Mouse (Mus musculus): ENCODE measurements around the gene Pars2. TPM values are rescaled to one million over a fixed set of nuclear protein-coding genes. Genes with fewer than 3 reads are reported as not detected.

The Pars2 gene
- total RNA-seq (2014; rRNA removed) (13.2 and 13.6 TPM in 2 replicates), polyA plus RNA-seq (2015; fragmentation: Nextera tagmentation; extraction: Ambion mirVana) (9.2 and 9.9 TPM in 2 replicates)

- WGBS = 3% methylated on average over 40 of the region's 40 CpGs
- TF ChIP-seq CTCF (IDR thresholded peaks at IDR 0.05; ENCODE audit: low read depth) = no peak; the same call in 1 of the 2 replicates
- peak; percentile 99 for DNase-seq
- peak; percentile 99 for ATAC-seq
- peaks cover 7% of the 10 kb centered on the region for H3K4me1 ChIP-seq (ENCODE audit: insufficient read depth)
- H3K27ac ChIP-seq (ENCODE audit: low read depth, low read length) = no peak within 1 kb of the TSS
- no peaks in the 10 kb centered on the region for H3K27me3 ChIP-seq (ENCODE audit: insufficient read depth, low read length)
- H3K9me3 ChIP-seq (ENCODE audit: low read length) = no peaks in the 10 kb centered on the region
- H3K4me3 ChIP-seq (ENCODE audit: low read depth, low read length) = peak within 1 kb of the TSS; percentile 62
- H3K9ac ChIP-seq = peak within 1 kb of the TSS; percentile 72
- peak within 1 kb of the TSS; percentile 93 for H3K4me2 ChIP-seq (ENCODE audit: low read depth)
- peaks cover 21% of the 10 kb centered on the region for H3K36me3 ChIP-seq (ENCODE audit: insufficient read depth)
Observed at GRCm38 (mm10) chr4:106650833-106651527, at the start of gene Pars2. TSS of gene Pars2 (plus strand) at chr4:106651069.

DNA sequence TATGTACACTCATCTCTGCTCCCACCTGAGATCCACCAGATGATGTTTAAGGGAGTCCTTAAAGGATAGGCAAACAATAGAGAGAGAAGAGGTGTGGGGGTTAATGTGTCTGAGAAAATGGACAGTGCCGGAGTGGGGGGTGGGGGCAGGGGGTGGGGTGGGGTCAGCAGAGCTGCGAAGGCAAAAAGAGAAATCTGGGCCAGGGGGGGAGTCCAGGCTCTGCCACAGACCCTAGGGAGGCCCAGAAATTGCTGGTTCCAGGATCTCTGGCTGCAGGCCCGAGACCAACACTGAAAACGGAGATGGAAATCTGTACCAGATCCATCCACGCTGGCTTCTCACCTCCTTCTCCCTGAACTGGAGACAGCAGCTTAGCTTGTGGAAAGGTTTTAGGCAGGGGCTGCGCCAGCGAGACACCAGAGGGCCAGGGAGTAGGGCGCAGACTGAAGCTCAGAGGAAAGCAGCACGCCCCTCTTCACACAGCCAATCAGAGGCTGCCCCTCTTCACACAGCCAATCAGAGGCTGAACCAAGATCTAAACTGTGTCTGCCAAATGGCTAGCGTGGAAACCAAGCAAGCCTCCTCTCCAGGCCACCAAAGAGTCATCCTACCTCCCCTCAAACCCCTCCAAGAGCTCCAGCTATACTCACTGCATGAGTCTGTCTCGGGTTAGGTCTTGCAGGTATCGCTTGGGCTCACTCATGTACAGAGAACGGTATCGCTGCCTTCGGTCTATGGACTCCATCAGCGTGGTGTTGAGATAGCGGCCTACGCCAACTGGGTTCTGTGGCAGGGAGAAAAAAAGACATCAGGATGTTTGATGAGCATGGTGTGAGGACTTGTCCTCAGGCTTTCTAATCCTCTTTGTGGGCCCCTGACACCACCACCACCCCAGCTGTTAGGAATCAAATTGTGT lies 44.0 kb upstream of the Pars2 start:
- 0 out of 2 replicates have a peak, but pooled peaks have one; percentile 12 for TF ChIP-seq CTCF (IDR thresholded peaks at IDR 0.05; ENCODE audit: low read depth)
- no peaks in the 10 kb centered on the region for H3K36me3 ChIP-seq (ENCODE audit: insufficient read depth)
- no peaks in the 10 kb centered on the region for H3K27me3 ChIP-seq (ENCODE audit: insufficient read depth, low read length)
- H3K9me3 ChIP-seq (ENCODE audit: low read length) = no peaks in the 10 kb centered on the region
- H3K4me2 ChIP-seq (ENCODE audit: low read depth) = peak overlapping the region; percentile 26
- H3K27ac ChIP-seq (ENCODE audit: low read depth, low read length) = no peak overlapping the region
- no peak overlapping the region for H3K9ac ChIP-seq
- ATAC-seq (peak; percentile 97), DNase-seq (peak; percentile 62)
- H3K4me1 ChIP-seq (ENCODE audit: insufficient read depth) = no peaks in the 10 kb centered on the region
- 43% methylated on average over 18 of the region's 18 CpGs for WGBS
- H3K4me3 ChIP-seq (ENCODE audit: low read depth, low read length) = no peak overlapping the region

DNA sequence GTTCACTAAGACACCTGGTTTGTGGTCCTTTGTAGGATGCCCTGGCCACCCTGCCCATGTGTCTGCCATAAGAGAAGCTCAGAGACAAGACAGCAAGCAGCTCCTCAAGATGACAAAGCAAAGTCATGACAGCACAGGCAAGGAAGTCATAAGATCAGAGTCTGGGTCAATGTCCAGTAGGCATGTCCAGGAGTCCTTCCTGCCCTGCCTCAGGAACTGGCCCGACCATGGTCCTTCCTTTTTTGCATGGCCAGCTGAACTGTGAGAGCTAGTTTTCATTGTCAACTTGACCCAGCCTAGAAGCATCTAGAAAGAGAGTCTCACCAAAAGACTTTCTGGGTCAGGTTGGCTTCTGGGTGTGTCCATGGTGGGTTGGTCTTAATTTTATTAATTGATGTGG lies 43.0 kb upstream of the Pars2 start:
- H3K4me1 ChIP-seq (ENCODE audit: insufficient read depth) = no peaks in the 10 kb centered on the region
- no peaks in the 10 kb centered on the region for H3K9me3 ChIP-seq (ENCODE audit: low read length)
- no peak overlapping the region for H3K4me3 ChIP-seq (ENCODE audit: low read depth, low read length)
- no peaks in the 10 kb centered on the region for H3K27me3 ChIP-seq (ENCODE audit: insufficient read depth, low read length)
- H3K36me3 ChIP-seq (ENCODE audit: insufficient read depth) = no peaks in the 10 kb centered on the region
- DNase-seq (no peak), ATAC-seq (no peak)
- TF ChIP-seq CTCF (IDR thresholded peaks at IDR 0.05; ENCODE audit: low read depth) = no peak
- no peak overlapping the region for H3K4me2 ChIP-seq (ENCODE audit: low read depth)
- WGBS = 88% methylated on average over 1 of the region's 1 CpGs
- H3K27ac ChIP-seq (ENCODE audit: low read depth, low read length) = no peak overlapping the region
- H3K9ac ChIP-seq = no peak overlapping the region

DNA sequence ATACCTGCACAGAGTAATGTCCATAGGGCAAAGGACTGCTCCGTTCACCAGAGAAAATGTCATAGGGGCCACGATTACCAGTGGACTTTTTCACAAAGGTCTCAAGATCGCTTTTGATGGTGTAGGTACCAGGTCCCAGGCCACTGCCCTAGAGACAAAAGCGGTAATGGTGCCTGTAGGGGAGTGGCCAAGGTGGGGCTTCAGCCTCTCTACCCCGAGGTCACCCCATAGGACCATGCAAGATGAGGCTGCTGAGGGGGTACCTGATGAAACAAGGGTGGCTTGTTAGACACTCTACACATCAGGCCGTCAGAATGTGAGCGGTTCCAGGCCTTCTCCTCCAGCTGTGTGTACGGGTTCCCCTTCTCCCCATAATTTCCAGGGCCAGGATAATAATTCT lies 37.8 kb upstream of the Pars2 start:
- no peaks in the 10 kb centered on the region for H3K9me3 ChIP-seq (ENCODE audit: low read length)
- H3K27ac ChIP-seq (ENCODE audit: low read depth, low read length) = no peak overlapping the region
- H3K4me3 ChIP-seq (ENCODE audit: low read depth, low read length) = no peak overlapping the region
- no peak overlapping the region for H3K4me2 ChIP-seq (ENCODE audit: low read depth)
- 83% methylated on average over 8 of the region's 8 CpGs for WGBS
- no peak for DNase-seq
- ATAC-seq = no peak
- H3K27me3 ChIP-seq (ENCODE audit: insufficient read depth, low read length) = no peaks in the 10 kb centered on the region
- H3K36me3 ChIP-seq (ENCODE audit: insufficient read depth) = no peaks in the 10 kb centered on the region
- TF ChIP-seq CTCF (IDR thresholded peaks at IDR 0.05; ENCODE audit: low read depth) = no peak
- H3K9ac ChIP-seq = no peak overlapping the region
- H3K4me1 ChIP-seq (ENCODE audit: insufficient read depth) = 0 out of 2 replicates have a peak, but pooled peaks cover 6% of the 10 kb centered on the region

GRCm38 (mm10) chr4:106613560-106613959 lies 37.3 kb upstream of the Pars2 start:
- Histone ChIP-seq H3K27me3 (ENCODE audit: insufficient read depth, low read length) (no peaks in the 10 kb centered on the region), H3K4me3 (ENCODE audit: low read depth, low read length) (no peak overlapping the region), H3K9ac (no peak overlapping the region), H3K4me2 (ENCODE audit: low read depth) (no peak overlapping the region), H3K4me1 (ENCODE audit: insufficient read depth) (0 out of 2 replicates have a peak, but pooled peaks cover 6% of the 10 kb centered on the region), H3K27ac (ENCODE audit: low read depth, low read length) (no peak overlapping the region), H3K36me3 (ENCODE audit: insufficient read depth) (no peaks in the 10 kb centered on the region), H3K9me3 (ENCODE audit: low read length) (no peaks in the 10 kb centered on the region)
- DNase-seq = no peak
- no peak for ATAC-seq
- WGBS = 72% methylated on average over 3 of the region's 3 CpGs
- no peak for TF ChIP-seq CTCF (IDR thresholded peaks at IDR 0.05; ENCODE audit: low read depth)

- TF ChIP-seq CTCF (IDR thresholded peaks at IDR 0.05; ENCODE audit: low read depth) = peak; percentile 98
- no peak overlapping the region for H3K4me2 ChIP-seq (ENCODE audit: low read depth)
- no peak overlapping the region for H3K9ac ChIP-seq
- ATAC-seq = peak; percentile 84
- DNase-seq = peak; percentile 87
- no peak overlapping the region for H3K27ac ChIP-seq (ENCODE audit: low read depth, low read length)
- H3K36me3 ChIP-seq (ENCODE audit: insufficient read depth) = no peaks in the 10 kb centered on the region
- H3K9me3 ChIP-seq (ENCODE audit: low read length) = no peaks in the 10 kb centered on the region
- no peaks in the 10 kb centered on the region for H3K27me3 ChIP-seq (ENCODE audit: insufficient read depth, low read length)
- H3K4me1 ChIP-seq (ENCODE audit: insufficient read depth) = 0 out of 2 replicates have a peak, but pooled peaks cover 6% of the 10 kb centered on the region
- no peak overlapping the region for H3K4me3 ChIP-seq (ENCODE audit: low read depth, low read length)
- WGBS = 47% methylated on average over 7 of the region's 7 CpGs
Observed at GRCm38 (mm10) chr4:106614180-106614797, 36.6 kb upstream of the Pars2 start.
